Mouse (Mus musculus) frontal cortex, postnatal 14 days (tissue): ENCODE results near the gene Lrrk1.
A peak's percentile ranks its signal among the peaks of the same experiment; 100 is the strongest.

Source experiments
- DNase-seq, 2 experiments: peaks; one replicate each; pipeline ENCODE4 v3.0.0; 2022; ENCODE audit warnings: low spot score in 2 of 2

Lrrk1 gene

GRCm38 (mm10) chr7:66384213-66384612 is 3.9 kb downstream of the Lrrk1 start:
- no peak for DNase-seq

- no peak for DNase-seq
Observed at GRCm38 (mm10) chr7:66376560-66376959, 11.6 kb downstream of the Lrrk1 start.

GRCm38 (mm10) chr7:66375736-66376135 is 12.4 kb downstream of the Lrrk1 start:
- no peak for DNase-seq

- DNase-seq, result no peak
Observed at GRCm38 (mm10) chr7:66373391-66373790, 14.8 kb downstream of the Lrrk1 start.

GRCm38 (mm10) chr7:66370970-66371369 is 17.2 kb downstream of the Lrrk1 start:
- no peak for DNase-seq

GRCm38 (mm10) chr7:66369934-66370445 is 18.2 kb downstream of the Lrrk1 start:
- no peak for DNase-seq

- no peak for DNase-seq
Observed at GRCm38 (mm10) chr7:66369071-66369933, 18.8 kb downstream of the Lrrk1 start.

DNA sequence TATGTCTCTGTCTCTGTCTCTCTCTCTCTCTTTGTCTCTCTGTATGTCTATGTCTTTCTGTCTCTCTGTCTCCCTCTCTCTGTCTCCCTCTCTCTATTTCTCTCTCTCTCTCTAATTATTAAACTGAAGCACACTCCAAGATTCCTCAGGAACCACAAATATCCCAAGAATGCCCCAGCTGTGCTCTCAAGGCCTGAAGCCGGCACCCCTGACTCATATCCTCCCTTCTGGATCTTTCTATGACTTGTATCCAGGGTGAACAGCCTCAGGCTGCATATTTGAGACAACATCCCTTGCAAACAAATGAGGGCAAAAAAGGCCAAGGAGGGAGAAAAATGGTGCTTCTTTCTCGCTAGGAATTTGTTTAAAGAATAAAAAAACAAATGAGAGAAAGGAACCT is 22.2 kb downstream of the Lrrk1 start, which contains the start of gene Gm10974:
Gene Gm10974, plus strand, starts transcription at position 2 of the 400 bp plus-strand sequence.
- DNase-seq, result no peak

- no peak for DNase-seq
Observed at GRCm38 (mm10) chr7:66365411-66365810, 22.7 kb downstream of the Lrrk1 start.

DNA sequence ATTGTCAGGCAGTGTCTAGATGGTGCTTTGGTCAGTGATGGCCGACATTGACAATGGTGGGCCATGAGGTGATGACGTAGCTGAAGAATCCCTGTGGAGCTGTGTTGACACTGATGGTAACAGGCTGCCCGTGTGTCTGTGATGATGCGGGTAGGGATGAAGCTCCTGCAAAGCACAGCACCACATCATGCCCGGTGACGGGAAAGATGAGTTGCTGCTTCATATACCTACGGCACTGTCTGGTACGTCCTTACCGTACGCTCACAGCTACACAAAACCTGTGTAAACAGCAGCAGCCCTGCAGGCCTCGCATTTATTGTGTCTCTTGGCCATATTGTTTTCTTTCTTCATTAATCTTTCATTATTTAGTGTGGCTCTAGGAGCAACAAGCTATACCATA is 23.7 kb downstream of the Lrrk1 start:
- no peak for DNase-seq

GRCm38 (mm10) chr7:66359044-66359443 is 29.1 kb downstream of the Lrrk1 start:
- no peak for DNase-seq

DNA sequence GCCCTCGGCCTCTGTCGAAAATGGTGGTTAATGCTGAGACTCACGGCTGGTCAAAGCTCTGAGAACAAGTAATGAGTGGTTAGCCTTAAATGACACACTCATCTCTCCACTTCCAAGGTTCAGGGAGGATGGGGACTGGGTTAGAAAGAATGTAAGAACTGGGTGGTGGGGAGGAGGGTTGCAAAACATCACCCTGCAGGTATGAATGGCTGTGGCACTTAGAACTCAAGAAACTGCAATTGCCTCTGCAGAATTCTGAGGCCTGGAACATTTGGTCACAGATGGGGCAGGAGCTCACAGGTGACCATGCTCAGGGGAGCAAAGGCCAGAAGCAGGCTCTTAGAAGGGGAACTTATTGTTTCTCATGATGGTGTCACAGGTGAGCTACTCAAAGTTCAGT is 29.7 kb downstream of the Lrrk1 start:
- no peak for DNase-seq

DNA sequence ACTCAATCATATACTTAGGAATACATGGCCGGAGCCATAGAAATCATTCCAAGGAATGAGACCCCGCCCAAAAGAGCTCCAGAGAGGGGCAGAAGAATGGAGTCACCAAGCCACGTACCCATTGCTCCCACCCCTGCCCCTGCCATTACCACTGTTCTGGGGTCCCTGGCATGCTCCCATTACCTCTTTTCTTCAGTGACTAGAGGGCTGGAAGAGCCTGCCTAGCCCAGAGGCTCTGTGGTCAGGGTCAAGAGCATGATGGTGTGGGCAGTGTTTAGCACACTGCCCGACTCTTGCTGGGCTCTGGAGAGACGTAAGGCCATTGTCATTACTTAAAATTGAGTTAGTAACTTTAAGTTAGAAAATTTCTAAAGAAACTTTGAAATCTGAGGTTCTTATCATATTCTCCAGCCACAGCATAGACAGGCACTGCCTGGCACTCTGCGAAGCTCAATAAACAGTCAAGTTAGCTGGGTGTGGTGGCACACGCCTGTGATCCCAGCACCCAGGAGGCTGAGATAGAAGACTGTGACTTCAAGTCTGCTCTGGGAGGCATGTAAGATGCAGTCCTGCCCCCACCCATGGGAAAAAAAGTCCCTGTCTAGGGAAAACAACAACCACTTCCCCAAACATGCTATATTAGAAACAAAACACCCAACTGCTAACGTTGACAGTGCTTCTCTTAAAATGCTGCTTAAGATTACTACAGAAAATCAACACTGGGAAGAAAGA is 32.2 kb downstream of the Lrrk1 start:
- DNase-seq, result no peak

- no peak for DNase-seq
Observed at GRCm38 (mm10) chr7:66354911-66355310, 33.2 kb downstream of the Lrrk1 start.

- DNase-seq, result no peak
Observed at GRCm38 (mm10) chr7:66351074-66351473, 37.1 kb downstream of the Lrrk1 start.

GRCm38 (mm10) chr7:66349670-66350069 is 38.5 kb downstream of the Lrrk1 start:
- DNase-seq, result no peak

- DNase-seq, result no peak
Observed at GRCm38 (mm10) chr7:66348588-66348987, 39.6 kb downstream of the Lrrk1 start.

- no peak for DNase-seq
Observed at GRCm38 (mm10) chr7:66346959-66347663, 41.0 kb downstream of the Lrrk1 start.

DNA sequence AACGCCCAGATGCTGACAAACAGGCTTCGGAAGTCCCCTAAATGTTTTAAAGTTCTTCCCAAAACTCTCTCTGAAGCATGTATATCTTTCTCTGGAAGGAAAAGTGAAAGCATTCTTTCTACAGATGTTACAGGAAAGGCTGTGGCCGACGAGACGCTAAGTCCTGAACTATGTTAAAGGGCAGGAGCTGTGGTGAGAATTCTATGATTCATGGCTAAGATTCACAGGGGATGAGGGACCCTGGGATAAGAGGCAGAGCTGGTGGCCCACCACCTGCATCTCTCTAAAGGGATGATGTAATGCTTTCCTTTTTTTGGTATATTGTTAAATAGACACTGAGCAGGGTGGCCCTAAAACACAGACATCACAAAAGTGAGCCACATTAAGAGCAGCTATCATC is 44.8 kb downstream of the Lrrk1 start:
- DNase-seq, result no peak

DNA sequence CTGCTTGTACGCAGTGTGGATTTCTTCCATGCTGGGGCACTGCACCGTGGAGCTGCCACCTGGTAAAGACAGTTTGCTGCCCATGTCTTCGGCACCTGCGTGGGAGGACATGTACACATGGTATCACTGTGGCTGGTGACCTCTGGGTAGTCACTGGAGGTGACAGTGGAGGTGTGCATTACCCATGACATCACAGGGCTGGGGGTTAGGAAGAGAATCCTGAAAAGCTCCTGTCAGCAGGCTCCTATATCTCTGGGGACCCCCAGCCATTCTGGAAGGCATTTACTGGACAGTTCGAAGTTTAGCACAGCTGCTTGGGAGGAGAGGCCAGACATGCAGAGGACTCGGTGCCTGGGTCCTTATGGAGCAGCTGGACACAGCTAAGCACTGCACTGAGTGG is 45.3 kb downstream of the Lrrk1 start:
- DNase-seq, result no peak

DNA sequence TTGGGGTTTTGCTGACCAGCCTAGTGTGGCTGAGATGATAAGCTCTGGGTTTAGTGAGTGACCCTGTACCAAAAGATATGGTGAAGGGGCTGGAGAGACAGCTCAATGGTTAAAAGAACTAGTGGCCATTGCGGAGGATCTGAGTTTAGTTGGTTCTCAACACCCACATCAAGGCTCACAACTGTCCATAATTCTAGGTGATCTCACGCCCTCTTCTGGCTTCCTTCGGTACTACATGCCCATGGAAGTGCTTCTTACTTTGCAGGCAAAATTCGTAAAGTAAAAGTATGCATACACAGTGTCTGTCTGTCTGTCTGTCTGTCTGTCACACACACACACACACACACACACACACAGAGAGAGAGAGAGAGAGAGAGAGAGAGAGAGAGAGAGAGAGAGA is 45.8 kb downstream of the Lrrk1 start:
- DNase-seq, result peak in 1 of 2 experiments; percentile 39

DNA sequence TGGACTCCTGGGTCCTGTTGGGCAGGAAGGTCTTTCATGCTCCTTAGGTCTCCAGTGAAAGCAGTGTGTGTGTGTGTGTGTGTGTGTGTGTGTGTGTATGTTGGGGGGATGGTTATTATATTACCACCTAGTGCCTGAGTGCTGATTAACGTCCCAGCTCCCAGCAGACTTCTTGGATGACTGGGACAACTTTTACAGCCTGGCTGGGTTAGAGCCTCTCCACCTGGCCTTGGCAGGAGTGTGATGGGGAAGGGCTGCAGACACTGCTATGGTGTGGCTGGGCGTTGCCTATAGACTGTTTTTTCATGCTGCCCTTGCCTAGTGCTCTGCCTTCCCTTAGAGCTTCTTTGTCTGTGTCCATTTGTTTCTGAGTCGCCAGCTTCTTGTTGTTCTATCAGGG is 48.1 kb downstream of the Lrrk1 start:
- DNase-seq, result no peak
